Mouse (Mus musculus): ENCODE results near the gene Pik3r6.
A peak's percentile ranks its signal among the peaks of the same experiment; 100 is the strongest.

The Pik3r6 gene

GRCm38 (mm10) chr11:68585890-68586289 is 83.1 kb downstream of the Pik3r6 start:
- no peak for DNase-seq

- no peak for DNase-seq
Measured at GRCm38 (mm10) chr11:68586721-68587120, 83.9 kb downstream of the Pik3r6 start, which contains the start of gene Ccdc42. TSS of gene Ccdc42 (plus strand) at chr11:68587021.

- DNase-seq, result peak; percentile 79 to 87
Measured at GRCm38 (mm10) chr11:68589055-68589809, 86.4 kb downstream of the Pik3r6 start.

- no peak for DNase-seq
Measured at GRCm38 (mm10) chr11:68591708-68592107, 88.9 kb downstream of the Pik3r6 start.

- no peak for DNase-seq
Measured at GRCm38 (mm10) chr11:68593247-68593646, 90.4 kb downstream of the Pik3r6 start.

- no peak for DNase-seq
Measured at GRCm38 (mm10) chr11:68597912-68598311, 95.1 kb downstream of the Pik3r6 start.

GRCm38 (mm10) chr11:68600551-68601021 is 97.8 kb downstream of the Pik3r6 start:
- DNase-seq, result peak; percentile 65 to 84

GRCm38 (mm10) chr11:68601486-68601991 is 98.7 kb downstream of the Pik3r6 start:
- DNase-seq, result peak in 1 of 2 experiments; percentile 62

All from lung, postnatal 4 days (tissue).